Mouse (Mus musculus): ENCODE results near the gene Ubqln1. TPM values are rescaled to one million over a fixed set of nuclear protein-coding genes. Genes with fewer than 3 reads are reported as not detected.

Gene Ubqln1
- polyA plus RNA-seq (2012; rRNA removed) = 112 and 119 TPM in 2 replicates

DNA sequence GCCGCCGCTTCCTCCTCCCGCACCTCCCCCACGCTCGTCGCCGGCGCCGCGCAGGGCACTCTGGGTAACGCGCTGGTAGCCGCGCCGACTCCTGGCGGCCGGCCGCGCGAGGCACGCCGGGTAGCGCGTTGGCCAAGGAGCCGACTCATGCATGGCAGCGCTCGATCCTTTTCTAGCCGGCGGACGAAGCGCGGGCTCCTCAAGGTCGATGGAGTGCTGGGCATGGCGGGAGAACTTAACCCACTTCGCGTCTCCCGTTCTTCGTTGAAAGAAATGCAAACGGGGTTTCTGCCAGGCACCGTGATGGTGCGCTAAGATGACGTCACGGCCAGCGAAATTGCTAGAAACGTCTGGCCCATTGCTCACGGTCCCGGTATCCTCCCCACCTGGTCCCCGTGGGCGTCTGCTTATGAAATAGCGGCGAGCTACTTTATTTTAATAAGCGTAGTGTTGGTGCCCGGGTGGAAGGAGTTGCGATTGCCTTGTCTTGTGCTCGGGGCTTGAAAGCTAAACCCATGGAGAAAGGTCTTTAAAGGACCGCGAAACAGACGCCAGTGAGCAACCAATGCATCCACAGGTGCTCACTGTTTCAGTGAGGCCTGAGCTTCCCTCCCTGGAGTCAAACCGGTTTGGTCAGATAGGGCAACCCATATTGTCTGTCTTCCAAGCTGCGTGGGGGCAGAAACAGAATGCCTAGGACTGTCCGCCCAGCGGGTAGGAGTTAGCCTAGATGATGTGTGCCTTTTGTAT is at the start of gene Ubqln1:
TSS of gene Ubqln1 (minus strand) at position 62 of the 750 bp plus-strand sequence.
- TF ChIP-seq POLR2A (IDR thresholded peaks at IDR 0.05; ENCODE audit: extremely low read depth, insufficient read depth, low read length) (peak; percentile 62; the same call in 1 of the 2 replicates), CTCF (IDR thresholded peaks at IDR 0.05; ENCODE audit: extremely low read depth, insufficient read depth, low read length) (no peak)
- Histone ChIP-seq H3K27ac (ENCODE audit: insufficient read depth, low read length) (peak within 1 kb of the TSS; percentile 92), H3K4me1 (ENCODE audit: control insufficient read depth, insufficient read depth, low read length) (peaks cover 8% of the 10 kb centered on the region; the same call in 1 of the 2 replicates), H3K4me3 (ENCODE audit: insufficient read depth, low read length) (peak within 1 kb of the TSS; percentile 55)

DNA sequence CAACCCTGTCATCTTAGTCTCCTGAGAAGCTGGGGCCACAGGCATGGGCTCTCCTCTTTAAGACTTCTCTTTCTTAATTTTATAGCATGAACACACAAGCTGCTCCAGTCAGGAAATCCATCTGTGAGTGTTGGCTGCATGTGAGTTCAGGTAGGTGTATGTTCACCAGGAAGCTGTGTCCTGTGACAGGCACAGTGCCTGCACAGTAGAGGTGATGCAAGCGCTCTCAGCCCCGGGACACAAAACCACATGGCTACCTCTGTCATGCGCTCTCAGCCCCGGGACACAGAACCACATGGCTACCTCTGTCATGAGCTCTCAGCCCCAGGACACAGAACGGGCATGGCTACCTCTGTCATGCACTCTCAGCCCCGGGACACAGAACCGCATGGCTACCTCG is 48.1 kb upstream of the Ubqln1 start:
- H3K4me1 ChIP-seq (ENCODE audit: control insufficient read depth, insufficient read depth, low read length) = no peaks in the 10 kb centered on the region
- no peak overlapping the region for H3K27ac ChIP-seq (ENCODE audit: insufficient read depth, low read length)
- no peak for TF ChIP-seq POLR2A (IDR thresholded peaks at IDR 0.05; ENCODE audit: extremely low read depth, insufficient read depth, low read length)
- no peak for TF ChIP-seq CTCF (IDR thresholded peaks at IDR 0.05; ENCODE audit: extremely low read depth, insufficient read depth, low read length)
- H3K4me3 ChIP-seq (ENCODE audit: insufficient read depth, low read length) = no peak overlapping the region

DNA sequence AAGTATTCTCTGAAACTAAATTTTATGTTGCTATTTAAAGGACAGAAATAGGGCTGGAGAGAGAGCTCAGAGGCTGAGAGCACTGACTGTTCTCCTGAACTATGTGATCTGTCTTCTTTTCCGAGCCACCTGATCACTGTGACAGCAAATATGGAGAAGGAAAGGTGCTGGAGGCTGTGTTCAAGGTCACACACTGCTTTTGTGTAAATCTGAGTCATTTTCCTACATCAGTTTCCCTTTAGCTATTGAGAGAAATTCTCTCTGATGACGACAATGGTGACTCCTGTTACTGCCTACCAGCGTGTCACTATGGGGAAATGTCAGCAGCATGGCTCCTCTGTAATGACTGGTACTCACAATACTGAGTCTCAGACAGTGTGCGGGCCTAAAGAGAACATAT is 46.2 kb upstream of the Ubqln1 start:
- TF ChIP-seq CTCF (IDR thresholded peaks at IDR 0.05; ENCODE audit: extremely low read depth, insufficient read depth, low read length) = no peak
- no peak for TF ChIP-seq POLR2A (IDR thresholded peaks at IDR 0.05; ENCODE audit: extremely low read depth, insufficient read depth, low read length)
- Histone ChIP-seq H3K4me1 (ENCODE audit: control insufficient read depth, insufficient read depth, low read length) (no peaks in the 10 kb centered on the region), H3K27ac (ENCODE audit: insufficient read depth, low read length) (no peak overlapping the region), H3K4me3 (ENCODE audit: insufficient read depth, low read length) (no peak overlapping the region)

DNA sequence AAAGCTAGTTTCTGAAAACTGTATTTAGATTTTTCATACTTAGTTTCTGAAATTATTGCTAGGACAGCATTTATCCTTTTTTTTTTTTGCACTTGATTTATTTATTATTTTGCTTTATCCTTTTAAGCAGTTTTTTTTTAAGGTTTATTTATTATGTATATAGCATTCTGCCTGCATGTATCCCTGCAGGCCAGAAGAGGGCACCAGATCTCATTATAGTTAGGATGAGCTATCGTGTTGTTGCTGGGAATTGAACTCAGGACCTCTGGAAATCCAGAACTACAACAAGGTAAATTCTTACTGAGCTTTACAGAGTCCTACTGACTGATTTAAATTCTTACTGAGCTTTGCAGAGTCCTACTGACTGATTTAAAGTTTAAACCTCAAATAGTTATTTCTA is 37.8 kb upstream of the Ubqln1 start:
- Histone ChIP-seq H3K4me1 (ENCODE audit: control insufficient read depth, insufficient read depth, low read length) (no peaks in the 10 kb centered on the region), H3K4me3 (ENCODE audit: insufficient read depth, low read length) (no peak overlapping the region), H3K27ac (ENCODE audit: insufficient read depth, low read length) (no peak overlapping the region)
- TF ChIP-seq CTCF (IDR thresholded peaks at IDR 0.05; ENCODE audit: extremely low read depth, insufficient read depth, low read length) (no peak), POLR2A (IDR thresholded peaks at IDR 0.05; ENCODE audit: extremely low read depth, insufficient read depth, low read length) (no peak)

DNA sequence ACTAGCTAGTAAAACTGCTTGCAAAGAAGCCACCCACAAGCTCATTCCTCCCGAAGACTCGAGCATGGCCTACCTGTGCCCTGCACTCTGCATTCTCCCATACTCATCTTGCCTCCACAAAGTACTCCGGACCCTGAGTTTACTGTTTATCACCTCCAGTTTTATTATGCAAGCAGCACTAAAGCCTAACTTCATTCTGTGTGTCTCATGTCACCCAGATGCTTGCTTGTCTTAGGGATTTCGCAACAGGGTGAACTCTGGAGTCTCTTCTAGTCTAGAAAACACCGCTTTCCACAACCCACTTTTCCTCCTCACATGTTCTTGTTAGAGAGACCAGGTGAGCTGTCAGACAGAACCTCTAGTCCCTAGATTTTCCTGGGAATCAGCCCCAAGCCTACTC is 33.5 kb upstream of the Ubqln1 start:
- no peaks in the 10 kb centered on the region for H3K4me1 ChIP-seq (ENCODE audit: control insufficient read depth, insufficient read depth, low read length)
- no peak overlapping the region for H3K4me3 ChIP-seq (ENCODE audit: insufficient read depth, low read length)
- H3K27ac ChIP-seq (ENCODE audit: insufficient read depth, low read length) = no peak overlapping the region
- TF ChIP-seq POLR2A (IDR thresholded peaks at IDR 0.05; ENCODE audit: extremely low read depth, insufficient read depth, low read length) (no peak), CTCF (IDR thresholded peaks at IDR 0.05; ENCODE audit: extremely low read depth, insufficient read depth, low read length) (no peak)

DNA sequence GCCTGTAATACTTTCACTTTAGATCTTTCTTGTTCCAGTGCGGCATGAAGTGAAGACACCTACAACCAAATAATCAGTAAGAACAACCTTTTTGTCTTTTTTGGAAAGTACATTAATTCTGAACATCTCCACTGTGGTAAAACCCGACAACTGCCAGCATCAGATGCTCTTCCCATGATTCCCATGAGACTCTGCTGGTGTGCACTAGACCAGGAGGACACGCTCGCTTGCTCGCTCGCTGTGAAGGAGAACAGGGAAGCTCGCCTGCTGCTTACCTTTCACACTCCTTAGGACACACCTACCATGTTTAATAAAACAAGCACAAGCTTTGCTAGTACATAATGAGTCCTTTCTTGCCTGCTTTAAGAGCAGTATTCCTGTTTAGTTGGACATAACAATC is 21.1 kb upstream of the Ubqln1 start:
- Histone ChIP-seq H3K27ac (ENCODE audit: insufficient read depth, low read length) (no peak overlapping the region), H3K4me1 (ENCODE audit: control insufficient read depth, insufficient read depth, low read length) (no peaks in the 10 kb centered on the region), H3K4me3 (ENCODE audit: insufficient read depth, low read length) (no peak overlapping the region)
- TF ChIP-seq POLR2A (IDR thresholded peaks at IDR 0.05; ENCODE audit: extremely low read depth, insufficient read depth, low read length) (no peak), CTCF (IDR thresholded peaks at IDR 0.05; ENCODE audit: extremely low read depth, insufficient read depth, low read length) (no peak)

DNA sequence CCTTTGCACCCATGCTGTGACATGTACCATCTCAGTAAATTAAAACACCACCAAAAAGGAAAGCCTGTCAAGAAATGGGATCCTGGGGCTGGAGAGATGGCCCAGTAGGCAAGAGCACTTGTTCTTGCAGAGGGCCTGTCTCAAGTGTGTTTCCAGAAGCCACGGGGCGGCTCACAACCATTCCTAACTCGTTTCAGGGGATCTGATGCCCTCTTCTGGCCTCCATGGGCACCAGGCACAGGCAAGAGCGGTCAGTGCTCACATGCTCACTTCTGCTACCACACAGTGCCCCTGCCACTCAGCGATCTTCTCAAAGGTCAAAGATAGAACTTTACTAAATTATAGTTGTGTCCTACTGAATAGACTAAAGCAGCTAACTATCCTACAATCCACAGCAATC is 17.2 kb upstream of the Ubqln1 start:
- TF ChIP-seq POLR2A (IDR thresholded peaks at IDR 0.05; ENCODE audit: extremely low read depth, insufficient read depth, low read length) = no peak
- TF ChIP-seq CTCF (IDR thresholded peaks at IDR 0.05; ENCODE audit: extremely low read depth, insufficient read depth, low read length) = peak; percentile 61

DNA sequence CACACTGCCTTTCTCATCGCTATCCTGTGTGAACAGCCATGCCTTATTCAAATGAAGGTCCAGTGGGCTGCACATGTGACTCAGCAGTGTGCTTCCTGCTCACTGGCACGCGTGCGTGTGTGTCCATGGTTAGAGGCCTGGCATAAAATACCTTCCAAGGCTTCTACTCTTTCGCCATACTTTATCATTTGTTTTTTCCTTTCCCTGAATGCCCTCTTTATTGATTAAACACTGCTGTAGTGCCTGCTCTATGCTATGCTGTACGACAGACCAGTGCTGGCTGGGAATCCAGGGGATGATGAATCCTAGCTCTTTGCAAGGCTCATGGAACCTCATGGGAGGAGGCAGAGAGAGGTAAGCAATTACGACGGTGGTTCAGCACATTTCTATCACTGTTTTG is 16.6 kb upstream of the Ubqln1 start:
- no peak overlapping the region for H3K27ac ChIP-seq (ENCODE audit: insufficient read depth, low read length)
- H3K4me1 ChIP-seq (ENCODE audit: control insufficient read depth, insufficient read depth, low read length) = no peaks in the 10 kb centered on the region
- H3K4me3 ChIP-seq (ENCODE audit: insufficient read depth, low read length) = no peak overlapping the region
- TF ChIP-seq POLR2A (IDR thresholded peaks at IDR 0.05; ENCODE audit: extremely low read depth, insufficient read depth, low read length) (no peak), CTCF (IDR thresholded peaks at IDR 0.05; ENCODE audit: extremely low read depth, insufficient read depth, low read length) (no peak)

More for the DNA sequence above, 17.2 kb upstream of the Ubqln1 start:
- H3K4me1 ChIP-seq (ENCODE audit: control insufficient read depth, insufficient read depth, low read length) = no peaks in the 10 kb centered on the region
- H3K4me3 ChIP-seq (ENCODE audit: insufficient read depth, low read length) = no peak overlapping the region
- no peak overlapping the region for H3K27ac ChIP-seq (ENCODE audit: insufficient read depth, low read length)

DNA sequence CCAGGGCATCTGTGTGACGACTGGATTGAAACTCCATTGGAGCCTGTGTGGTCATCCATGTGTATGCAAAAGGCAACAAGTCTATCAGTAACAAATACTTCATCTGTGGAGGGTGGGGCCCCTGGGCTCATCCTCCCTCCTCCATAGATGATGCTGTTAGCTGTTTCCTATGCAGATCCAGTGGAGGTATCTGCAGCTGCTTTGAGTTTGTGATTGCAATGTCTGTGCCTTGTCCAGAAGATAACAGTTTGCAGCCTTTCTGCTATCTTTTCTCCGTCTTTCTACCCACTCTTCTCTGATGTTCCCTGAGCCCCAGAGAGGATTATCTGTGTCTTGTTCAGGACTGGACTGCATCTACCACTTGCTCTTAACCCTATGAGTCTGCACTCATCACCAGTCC is 13.2 kb upstream of the Ubqln1 start:
- H3K27ac ChIP-seq (ENCODE audit: insufficient read depth, low read length) = no peak overlapping the region

DNA sequence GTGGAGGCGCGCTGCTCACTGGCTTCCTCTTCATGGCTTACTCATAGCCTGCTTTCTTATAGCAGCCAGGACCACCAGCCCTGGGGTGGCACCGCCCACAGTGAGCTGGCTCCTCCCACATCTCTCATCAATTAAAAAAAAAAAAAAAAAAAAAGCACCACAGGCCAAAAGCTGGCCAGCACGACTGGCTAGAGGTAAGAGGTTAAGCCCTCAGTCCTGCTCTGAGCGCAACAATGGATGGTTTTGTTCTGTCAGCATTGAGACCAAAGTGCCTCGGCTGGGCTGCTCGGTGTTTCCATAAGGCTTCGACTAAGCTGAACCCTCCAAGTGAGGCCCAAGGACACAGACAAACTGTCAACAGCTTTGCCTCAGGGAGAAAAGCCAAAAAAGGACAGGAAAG is 10.2 kb upstream of the Ubqln1 start:
- TF ChIP-seq CTCF (IDR thresholded peaks at IDR 0.05; ENCODE audit: extremely low read depth, insufficient read depth, low read length) (no peak), POLR2A (IDR thresholded peaks at IDR 0.05; ENCODE audit: extremely low read depth, insufficient read depth, low read length) (no peak)
- Histone ChIP-seq H3K4me3 (ENCODE audit: insufficient read depth, low read length) (no peak overlapping the region), H3K27ac (ENCODE audit: insufficient read depth, low read length) (no peak overlapping the region), H3K4me1 (ENCODE audit: control insufficient read depth, insufficient read depth, low read length) (no peaks in the 10 kb centered on the region)

More for the DNA sequence above, 13.2 kb upstream of the Ubqln1 start:
- TF ChIP-seq POLR2A (IDR thresholded peaks at IDR 0.05; ENCODE audit: extremely low read depth, insufficient read depth, low read length) (no peak), CTCF (IDR thresholded peaks at IDR 0.05; ENCODE audit: extremely low read depth, insufficient read depth, low read length) (no peak)
- no peaks in the 10 kb centered on the region for H3K4me1 ChIP-seq (ENCODE audit: control insufficient read depth, insufficient read depth, low read length)
- H3K4me3 ChIP-seq (ENCODE audit: insufficient read depth, low read length) = no peak overlapping the region
